Mouse (Mus musculus) G1E (cell line): ENCODE measurements around the gene Hbp1. TPM values are rescaled to one million over a fixed set of nuclear protein-coding genes. Genes with fewer than 3 reads are reported as not detected.
A peak's percentile ranks its signal among the peaks of the same experiment; 100 is the strongest.

Experiments used
- ATAC-seq: 2 replicates; pipeline ENCODE4 v1.8.0; 2016; ENCODE audit warnings: mild to moderate bottlenecking; ENCODE audit not compliant: insufficient number of reproducible peaks, poor library complexity, low FRiP score, severe bottlenecking; ENCODE audit errors: extremely low read depth
- DNase-seq: peaks from one replicate; pipeline ENCODE4 v3.0.0; 2012; ENCODE audit warnings: low spot score
- H3K27me3 ChIP-seq: 2 replicates; pipeline ENCODE4 v1.6.1; 2012; ENCODE audit warnings: mild to moderate bottlenecking, low read length, inconsistent platforms; ENCODE audit not compliant: insufficient read depth
- H3K36me3 ChIP-seq: replicated peaks from 2 replicates; pipeline ENCODE3; 2012; ENCODE audit warnings: mild to moderate bottlenecking, inconsistent platforms
- H3K4me1 ChIP-seq: 2 replicates; pipeline ENCODE4 v1.6.1; 2012; ENCODE audit warnings: low read depth, low read length, inconsistent platforms, mixed read lengths; ENCODE audit not compliant: insufficient read depth
- H3K4me3 ChIP-seq: 2 replicates; pipeline ENCODE4 v1.5.1; 2012; ENCODE audit warnings: low read depth, mild to moderate bottlenecking, inconsistent platforms, low read length, moderate library complexity, mixed read lengths
- H3K9me3 ChIP-seq: replicated peaks from 2 replicates; pipeline ENCODE4 v1.6.1; 2012; ENCODE audit warnings: inconsistent platforms
- CTCF ChIP-seq: IDR thresholded peaks from 2 replicates; pipeline ENCODE4 v1.5.1; 2012; ENCODE audit warnings: low read depth, low read length, inconsistent platforms, mixed read lengths
- GATA1 ChIP-seq: IDR thresholded peaks from 2 replicates; pipeline ENCODE4 v1.6.1; 2012; ENCODE audit warnings: borderline replicate concordance, low read length, inconsistent platforms, mixed read lengths
- GATA2 ChIP-seq: IDR thresholded peaks from 2 replicates; pipeline ENCODE4 v1.6.1; 2012; ENCODE audit warnings: low read depth, low read length, inconsistent platforms, borderline replicate concordance
- POLR2AphosphoS5 ChIP-seq: IDR thresholded peaks from 2 replicates; pipeline ENCODE4 v1.6.1; 2012; ENCODE audit warnings: low read depth, low read length, inconsistent platforms; ENCODE audit not compliant: insufficient replicate concordance
- TAL1 ChIP-seq: conservative IDR thresholded peaks from 2 replicates; pipeline ENCODE4 v1.6.1; 2012; ENCODE audit warnings: low read depth, low read length, inconsistent platforms, mixed read lengths
- polyA plus RNA-seq: library from polyadenylated mRNA; stranded (reverse); fragments of >175 nt; gene quantifications from 2 replicates; pipeline ENCODE4 v1.2.3, GENCODE M21; 2012
- total RNA-seq, 2 experiments: library from RNA; stranded (forward) in 1 of 2; stranded (reverse) in 1 of 2; fragments of 200-1000 nt in 1 of 2; fragments of >200 nt in 1 of 2; fragmentation: Nextera tagmentation in 1 of 2; gene quantifications; 2 replicates each; pipeline ENCODE4 v1.2.3; 2014 to 2017

The Hbp1 gene
- total and polyA plus RNA-seq, 3 experiments, result 2.5 to 152 (median 120) TPM

DNA sequence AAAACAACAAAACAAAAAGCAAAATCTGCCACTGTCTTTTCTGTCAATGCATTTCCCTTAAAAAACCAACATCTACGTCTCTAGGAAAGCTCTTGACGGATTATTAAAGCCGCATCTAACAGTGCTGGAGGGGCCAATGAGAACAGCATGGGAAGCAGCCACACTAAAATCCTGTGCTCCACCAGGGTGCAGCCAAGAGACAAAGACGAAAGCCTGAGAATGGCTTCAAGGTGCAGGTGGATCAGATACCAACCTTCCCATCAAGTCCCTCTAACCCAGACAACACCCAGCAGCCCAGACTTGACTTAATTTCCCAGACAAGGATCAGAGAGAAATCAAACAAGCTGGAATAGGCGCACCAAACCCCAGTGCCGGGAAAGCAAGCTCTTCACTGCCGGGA, 26.2 kb upstream of the Hbp1 start:
- Histone ChIP-seq H3K4me3 (no peak overlapping the region), H3K9me3 (no peaks in the 10 kb centered on the region), H3K4me1 (peaks cover 32% of the 10 kb centered on the region), H3K36me3 (peaks cover 82% of the 10 kb centered on the region), H3K27me3 (no peaks in the 10 kb centered on the region)
- TF ChIP-seq CTCF, result no peak
- no peak for TF ChIP-seq TAL1
- ATAC-seq (no peak), DNase-seq (no peak)

DNA sequence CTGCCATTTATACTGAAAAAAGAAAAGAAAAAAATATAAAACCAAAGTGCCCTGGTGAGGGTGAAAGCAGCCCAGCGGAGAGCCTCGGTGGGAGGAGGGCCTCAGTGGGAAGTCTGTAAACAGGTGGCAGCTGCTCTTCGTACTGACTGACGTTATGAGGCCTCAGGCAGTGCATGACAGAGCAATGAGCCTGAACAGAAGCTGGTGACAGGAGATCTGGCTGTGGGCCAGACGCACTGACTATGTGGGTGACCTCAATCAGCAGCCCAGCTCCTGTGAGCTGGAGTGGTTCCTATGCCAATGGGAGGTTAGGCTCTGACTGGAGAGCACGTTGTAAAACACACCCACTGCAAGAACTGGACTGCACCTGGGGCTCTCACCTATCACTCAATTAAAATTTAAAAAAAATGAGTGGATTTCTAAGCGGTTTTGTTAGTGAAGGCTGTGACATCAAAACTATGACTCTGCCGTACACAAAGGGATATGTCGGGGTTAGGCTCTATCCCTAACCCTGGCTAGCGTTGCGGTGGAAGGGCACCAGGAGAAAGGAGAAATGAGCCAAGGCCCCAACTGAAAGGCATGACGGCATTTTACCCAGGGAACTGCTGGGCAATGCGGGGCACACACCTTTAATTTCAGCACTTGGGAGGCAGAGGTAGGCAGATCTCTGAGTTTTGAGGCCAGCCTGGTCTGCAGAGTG, 23.3 kb upstream of the Hbp1 start:
- H3K9me3 ChIP-seq, result no peaks in the 10 kb centered on the region
- ATAC-seq (peak; percentile 93), DNase-seq (peak; percentile 68)
- 0 out of 2 replicates have a peak overlapping the region, but pooled peaks have one; percentile 7 for H3K4me3 ChIP-seq
- peaks cover 82% of the 10 kb centered on the region for H3K36me3 ChIP-seq
- H3K4me1 ChIP-seq, result peaks cover 34% of the 10 kb centered on the region
- no peaks in the 10 kb centered on the region for H3K27me3 ChIP-seq
- no peak for TF ChIP-seq GATA2
- no peak for TF ChIP-seq GATA1
- no peak for TF ChIP-seq CTCF
- no peak for TF ChIP-seq POLR2AphosphoS5
- no peak; the same call in 1 of the 2 replicates for TF ChIP-seq TAL1

DNA sequence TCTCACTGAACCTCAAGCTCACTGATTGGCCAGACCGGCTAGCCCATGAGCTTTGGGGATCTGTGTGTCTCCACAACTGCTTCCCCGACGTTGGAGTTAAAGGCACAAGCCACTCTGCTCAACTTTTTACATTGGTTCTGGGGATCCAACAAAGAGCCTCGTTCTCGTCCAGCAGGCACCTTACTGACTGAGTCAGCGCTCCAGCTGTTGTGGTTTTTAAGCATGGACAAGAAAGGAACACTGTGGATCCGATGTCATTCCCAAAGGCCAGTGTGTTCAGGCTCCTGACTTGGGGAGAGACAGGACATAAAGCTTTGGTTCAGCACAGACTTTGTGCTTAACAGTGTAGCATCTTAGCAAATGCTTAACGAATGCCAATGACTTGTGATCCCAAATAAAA, 21.2 kb upstream of the Hbp1 start:
- no peak for ATAC-seq
- no peak for DNase-seq
- TF ChIP-seq GATA1, result no peak
- TF ChIP-seq TAL1, result no peak
- TF ChIP-seq POLR2AphosphoS5, result no peak
- no peak for TF ChIP-seq CTCF
- no peak for TF ChIP-seq GATA2
- Histone ChIP-seq H3K4me3 (no peak overlapping the region), H3K27me3 (no peaks in the 10 kb centered on the region), H3K36me3 (peaks cover 75% of the 10 kb centered on the region), H3K4me1 (peaks cover 28% of the 10 kb centered on the region), H3K9me3 (no peaks in the 10 kb centered on the region)

GRCm38 (mm10) chr12:31969111-31969510, 18.8 kb upstream of the Hbp1 start:
- Histone ChIP-seq H3K27me3 (no peaks in the 10 kb centered on the region), H3K36me3 (peaks cover 86% of the 10 kb centered on the region), H3K4me1 (peaks cover 27% of the 10 kb centered on the region), H3K4me3 (no peak overlapping the region), H3K9me3 (no peaks in the 10 kb centered on the region)
- DNase-seq (no peak), ATAC-seq (no peak)
- TF ChIP-seq GATA1, result no peak
- no peak for TF ChIP-seq CTCF
- TF ChIP-seq TAL1, result no peak
- TF ChIP-seq POLR2AphosphoS5, result no peak

- H3K4me3 ChIP-seq, result no peak overlapping the region
- peaks cover 22% of the 10 kb centered on the region for H3K4me1 ChIP-seq
- ATAC-seq, result peak; percentile 65
- peak; percentile 25 for DNase-seq
- no peak for TF ChIP-seq GATA2
- no peak for TF ChIP-seq TAL1
- peak; percentile 59 for TF ChIP-seq CTCF
- no peak for TF ChIP-seq POLR2AphosphoS5
- no peak for TF ChIP-seq GATA1
- no peaks in the 10 kb centered on the region for H3K27me3 ChIP-seq
- H3K9me3 ChIP-seq, result no peaks in the 10 kb centered on the region
- H3K36me3 ChIP-seq, result peaks cover 80% of the 10 kb centered on the region
Observed at GRCm38 (mm10) chr12:31967536-31967935, 17.2 kb upstream of the Hbp1 start.

DNA sequence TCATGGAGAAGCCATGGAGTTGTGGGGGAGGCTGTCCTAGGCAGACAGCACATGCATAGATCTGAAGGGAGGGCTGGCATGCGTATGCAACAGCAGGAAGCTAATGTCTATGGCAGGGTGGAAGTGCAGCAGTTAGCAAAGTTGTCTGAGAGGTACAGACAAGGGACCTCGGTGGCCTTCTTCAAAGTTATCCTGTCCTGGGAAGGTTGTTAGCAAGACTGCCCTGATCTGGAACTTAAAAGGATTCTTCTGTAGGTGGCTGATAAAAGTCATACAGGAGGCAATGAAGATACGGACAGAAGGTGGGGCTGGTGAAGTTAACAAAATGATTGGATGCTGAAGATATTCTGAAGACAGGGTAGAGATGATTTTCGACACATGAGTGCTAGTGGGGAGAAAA, 16.1 kb upstream of the Hbp1 start:
- Histone ChIP-seq H3K4me1 (peaks cover 22% of the 10 kb centered on the region), H3K36me3 (peaks cover 80% of the 10 kb centered on the region), H3K4me3 (no peak overlapping the region), H3K9me3 (no peaks in the 10 kb centered on the region), H3K27me3 (no peaks in the 10 kb centered on the region)
- TF ChIP-seq POLR2AphosphoS5 (no peak), GATA1 (no peak), TAL1 (no peak), GATA2 (no peak), CTCF (no peak)
- ATAC-seq, result no peak
- no peak for DNase-seq
